In genomic region chr14:7873552-7873951, GRCm38 (mm10) we compare ENCODE assay signal across 13 mouse cellular contexts. TPM values are rescaled to one million over a fixed set of nuclear protein-coding genes. Genes with fewer than 3 reads are reported as not detected.
DNase-seq lines count a peak whose midpoint lies in the region; ATAC-seq lines count a peak whose summit lies in the region.
"Had no signal": no experiment of that assay in that cellular context is flagged by ENCODE, and none has a peak within 500 bp of the region (broad histone marks: within the 10 kb centered on the region; RNA-seq: fewer than 3 reads in every experiment).

No protein-coding gene starts in this region.

- H3K4me2 ChIP-seq in kidney, embryonic 14.5 days (replicated peaks; ENCODE audit: low read depth, low read length) = no peak overlapping the region
- H3K4me2 ChIP-seq: limb, embryonic 15.5 days; lung, embryonic 15.5 days; midbrain, embryonic 12.5 days had no signal

- no peaks in the 10 kb centered on the region for H3K27me3 ChIP-seq in kidney, embryonic 14.5 days (ENCODE audit: control insufficient read depth, insufficient read depth, low read length)
- H3K27me3 ChIP-seq: CH12.LX; limb, embryonic 15.5 days; lung, embryonic 15.5 days; midbrain, embryonic 12.5 days had no signal

- H3K27ac ChIP-seq in kidney, embryonic 14.5 days (ENCODE audit: low read depth, low read length) = no peak overlapping the region
- H3K27ac ChIP-seq: limb, embryonic 15.5 days; lung, embryonic 15.5 days; midbrain, embryonic 12.5 days had no signal

- WGBS in kidney, embryonic 14.5 days = 77% methylated on average over 2 of the region's 2 CpGs

- H3K9ac ChIP-seq in kidney, embryonic 14.5 days (ENCODE audit: low read depth, low read length) = no peak overlapping the region
- H3K9ac ChIP-seq: limb, embryonic 15.5 days; lung, embryonic 15.5 days; midbrain, embryonic 12.5 days had no signal

- H3K36me3 ChIP-seq in kidney, embryonic 14.5 days (ENCODE audit: control insufficient read depth, insufficient read depth, low read length) = peaks cover 14% of the 10 kb centered on the region; the same call in 1 of the 2 replicates

- intact Hi-C loops in heart, postnatal 36 days (cut with DNase I) = no loop called here

- peak; percentile 14 to 61 for DNase-seq in heart, adult 9 months (ENCODE audit: low spot score in 2 of 2)
- DNase-seq in heart, postnatal 36 days = no peak
- peak; percentile 39 to 45 for DNase-seq in kidney, postnatal 36 days
- DNase-seq in 3T3-L1 (ENCODE audit: low read depth, low spot score) (peak; percentile 77), MN1 (ENCODE audit: low spot score) (peak; percentile 60)
- no peak for DNase-seq in embryo, embryonic 10.5 days (ENCODE audit: low spot score)
- DNase-seq: cerebellum, adult 8-10 months had no signal

- no peaks in the 10 kb centered on the region for H3K9me3 ChIP-seq in kidney, embryonic 14.5 days (ENCODE audit: control insufficient read depth, low read length)
- H3K9me3 ChIP-seq: limb, embryonic 15.5 days; lung, embryonic 15.5 days; midbrain, embryonic 12.5 days had no signal

- no peaks in the 10 kb centered on the region for H3K4me1 ChIP-seq in kidney, embryonic 14.5 days (ENCODE audit: control insufficient read depth, insufficient read depth, low read length)
- H3K4me1 ChIP-seq: limb, embryonic 15.5 days; lung, embryonic 15.5 days; midbrain, embryonic 12.5 days had no signal

- no peak for ATAC-seq in kidney, embryonic 14.5 days (ENCODE audit: low FRiP score, low TSS enrichment)
- ATAC-seq: inflammation-experienced regulatory T-cells, adult 6 months had no signal

- no peak overlapping the region for H3K4me3 ChIP-seq in kidney, embryonic 14.5 days (ENCODE audit: low read length)
- H3K4me3 ChIP-seq: limb, embryonic 15.5 days; lung, embryonic 15.5 days; midbrain, embryonic 12.5 days had no signal

RNA-seq across cellular contexts. Expression of gene Flnb, which starts 55.8 kb away (rescaled TPM):
- 10 to 100 TPM; 23.0 to 24.1 TPM for total RNA-seq in heart, postnatal 36 days (2021)
- polyA plus RNA-seq in kidney, embryonic 14.5 days (2014; fragmentation: Nextera tagmentation; extraction: Ambion mirVana) = 12.7 and 25.7 TPM in 2 replicates

Comparison
In these comparisons a context has a peak if more than half of its experiments do, and no peak if none do; other contexts are left out.
1. DNase-seq: peak in heart, adult 9 months (2 of 2), kidney, postnatal 36 days (2 of 2), 3T3-L1 (single experiment) and MN1 (single experiment); none in heart, postnatal 36 days (0 of 2) and embryo, embryonic 10.5 days (single experiment).